Mouse (Mus musculus) ES-E14 (cell line): ENCODE results near the gene 1500011B03Rik. TPM values are rescaled to one million over a fixed set of nuclear protein-coding genes. Genes with fewer than 3 reads are reported as not detected.

Source experiments
- DNase-seq: peaks from one replicate; pipeline ENCODE4 v3.0.0-alpha.2; 2013; ENCODE audit warnings: low read depth, low spot score
- H3K27ac ChIP-seq: 2 replicates; pipeline ENCODE4 v1.5.1; 2012; ENCODE audit warnings: low read depth, mild to moderate bottlenecking, low read length, moderate library complexity, mixed read lengths; ENCODE audit not compliant: poor library complexity, insufficient read depth, severe bottlenecking
- H3K36me3 ChIP-seq: 2 replicates; pipeline ENCODE4 v1.6.1; 2012; ENCODE audit warnings: mild to moderate bottlenecking, low read length, moderate library complexity, mixed read lengths; ENCODE audit not compliant: control insufficient read depth, poor library complexity, insufficient read depth, severe bottlenecking
- H3K4me1 ChIP-seq, 2 experiments: fragments of 150-350 bp in 1 of 2; sonication (generic) in 1 of 2; 2 replicates each; pipeline ENCODE4 v1.6.1; 2012; ENCODE audit warnings: low read length in 2 of 2, mild to moderate bottlenecking in 1 of 2, mixed read lengths in 1 of 2; ENCODE audit not compliant: control insufficient read depth in 2 of 2, insufficient read depth in 2 of 2, poor library complexity in 1 of 2
- H3K4me3 ChIP-seq, 2 experiments: fragments of 150-350 bp in 1 of 2; sonication (generic) in 1 of 2; 2 replicates each; pipeline ENCODE4 v1.5.1; 2012; ENCODE audit warnings: low read length in 2 of 2, low read depth in 1 of 2, mild to moderate bottlenecking in 1 of 2, mixed read lengths in 1 of 2; ENCODE audit not compliant: insufficient read depth in 1 of 2, poor library complexity in 1 of 2, severe bottlenecking in 1 of 2
- H3K9ac ChIP-seq: 2 replicates; pipeline ENCODE4 v1.6.1; 2012; ENCODE audit warnings: low read depth, mild to moderate bottlenecking, low read length, mixed read lengths; ENCODE audit not compliant: poor library complexity, insufficient read depth, severe bottlenecking
- H3K9me3 ChIP-seq: fragments of 150-350 bp; sonication (generic); 2 replicates; pipeline ENCODE4 v1.6.1; 2012; ENCODE audit warnings: low read depth, mild to moderate bottlenecking, low read length; ENCODE audit not compliant: control insufficient read depth, insufficient read depth
- CHD2 ChIP-seq: IDR thresholded peaks from 2 replicates; pipeline ENCODE4 v1.6.1; 2014; ENCODE audit warnings: mild to moderate bottlenecking, low read depth, low read length, inconsistent platforms
- HCFC1 ChIP-seq: IDR thresholded peaks from 2 replicates; pipeline ENCODE4 v1.6.1; 2012; ENCODE audit warnings: low read length, inconsistent platforms, borderline replicate concordance; ENCODE audit not compliant: insufficient read depth
- MAFK ChIP-seq: IDR thresholded peaks from 2 replicates; pipeline ENCODE4 v1.6.1; 2014; ENCODE audit warnings: mild to moderate bottlenecking, low read depth, low read length, inconsistent platforms; ENCODE audit not compliant: insufficient read depth
- ZC3H11A ChIP-seq: IDR thresholded peaks from 2 replicates; pipeline ENCODE4 v1.6.1; 2012; ENCODE audit warnings: low read depth, mild to moderate bottlenecking, inconsistent platforms, low read length, borderline replicate concordance
- ZNF384 ChIP-seq: IDR thresholded peaks from 2 replicates; pipeline ENCODE4 v1.6.1; 2012; ENCODE audit warnings: low read depth, low read length, inconsistent platforms
- in situ Hi-C, 2 experiments: fragments of 600-800 bp; cut with MboI; formaldehyde crosslinking; loops; one replicate each; pipeline ENCODE4 v1.15.1; 2025; ENCODE audit warnings: low sequenced_read_pairs in 2 of 2, inconsistent platforms in 1 of 2; ENCODE audit not compliant: unreplicated experiment in 2 of 2
- total RNA-seq: library from RNA; depleted of rRNA; stranded (reverse); fragments of 300-350 nt; gene quantifications from 2 replicates; pipeline ENCODE4 v1.2.3, GENCODE M21; 2012

1500011B03Rik gene
- total RNA-seq, 1 experiment, result 103 TPM

GRCm38 (mm10) chr5:114779956-114780489 lies 43.2 kb downstream of the 1500011B03Rik start:
- in situ Hi-C loops, result no loop called here
- no peak for DNase-seq
- no peak overlapping the region for H3K9ac ChIP-seq
- no peaks in the 10 kb centered on the region; the same call in 1 of the 2 replicates for H3K36me3 ChIP-seq
- peaks cover 0 to 8% of the 10 kb centered on the region in 2 experiments; a peak in 1 of 4 replicates for H3K4me1 ChIP-seq
- no peak for TF ChIP-seq ZC3H11A
- no peak for TF ChIP-seq ZNF384
- no peak for TF ChIP-seq HCFC1
- no peak for TF ChIP-seq CHD2
- TF ChIP-seq MAFK, result no peak
- H3K4me3 ChIP-seq, result no peak overlapping the region
- H3K27ac ChIP-seq, result no peak overlapping the region
- no peaks in the 10 kb centered on the region for H3K9me3 ChIP-seq

DNA sequence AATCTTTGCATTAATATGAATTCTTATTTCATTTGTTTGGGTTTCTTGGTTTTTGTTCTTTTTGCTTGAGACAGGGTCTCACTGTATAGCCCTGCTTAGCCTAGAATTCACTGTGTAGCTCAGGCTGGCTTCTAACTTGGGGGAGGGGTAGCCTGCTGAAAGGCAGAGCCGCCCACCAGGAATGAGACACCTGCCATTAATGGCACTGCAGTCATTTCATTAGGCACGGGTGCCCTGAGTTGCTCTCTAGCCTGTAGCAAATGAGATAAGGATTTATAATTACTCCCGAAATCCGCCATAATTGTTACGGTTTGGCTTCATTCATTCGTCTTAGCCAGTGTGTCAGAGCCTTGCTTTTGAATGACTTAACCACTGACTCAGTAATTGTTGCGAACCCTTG lies 47.1 kb downstream of the 1500011B03Rik start:
- no peak for TF ChIP-seq MAFK
- no peak for TF ChIP-seq CHD2
- no peak for TF ChIP-seq ZNF384
- no peak for TF ChIP-seq HCFC1
- no peak for TF ChIP-seq ZC3H11A
- Histone ChIP-seq H3K36me3 (no peaks in the 10 kb centered on the region), H3K4me3 (peak overlapping the region in 1 of 2 experiments; percentile 82; a peak in 1 of 4 replicates), H3K4me1 (peaks cover 4 to 6% of the 10 kb centered on the region in 2 experiments; a peak in 1 of 4 replicates), H3K9ac (no peak overlapping the region), H3K9me3 (no peaks in the 10 kb centered on the region), H3K27ac (no peak overlapping the region)
- DNase-seq, result no peak
- in situ Hi-C loops, result no loop called here

GRCm38 (mm10) chr5:114775056-114775979 lies 48.0 kb downstream of the 1500011B03Rik start, which contains the start of gene Git2:
Git2 (minus strand) TSS chr5:114775517.
- DNase-seq, result no peak
- Histone ChIP-seq H3K9me3 (no peaks in the 10 kb centered on the region), H3K36me3 (no peaks in the 10 kb centered on the region), H3K4me1 (peaks cover 4 to 10% of the 10 kb centered on the region in 2 experiments; a peak in 1 of 4 replicates), H3K27ac (peak within 1 kb of the TSS; percentile 79), H3K9ac (peak within 1 kb of the TSS; percentile 98), H3K4me3 (peak within 1 kb of the TSS; percentile 82 to 95)
- 0 out of 2 replicates have a peak, but pooled peaks have one; percentile 22 for TF ChIP-seq ZNF384
- TF ChIP-seq MAFK, result no peak
- in situ Hi-C loops, result no loop called here

DNA sequence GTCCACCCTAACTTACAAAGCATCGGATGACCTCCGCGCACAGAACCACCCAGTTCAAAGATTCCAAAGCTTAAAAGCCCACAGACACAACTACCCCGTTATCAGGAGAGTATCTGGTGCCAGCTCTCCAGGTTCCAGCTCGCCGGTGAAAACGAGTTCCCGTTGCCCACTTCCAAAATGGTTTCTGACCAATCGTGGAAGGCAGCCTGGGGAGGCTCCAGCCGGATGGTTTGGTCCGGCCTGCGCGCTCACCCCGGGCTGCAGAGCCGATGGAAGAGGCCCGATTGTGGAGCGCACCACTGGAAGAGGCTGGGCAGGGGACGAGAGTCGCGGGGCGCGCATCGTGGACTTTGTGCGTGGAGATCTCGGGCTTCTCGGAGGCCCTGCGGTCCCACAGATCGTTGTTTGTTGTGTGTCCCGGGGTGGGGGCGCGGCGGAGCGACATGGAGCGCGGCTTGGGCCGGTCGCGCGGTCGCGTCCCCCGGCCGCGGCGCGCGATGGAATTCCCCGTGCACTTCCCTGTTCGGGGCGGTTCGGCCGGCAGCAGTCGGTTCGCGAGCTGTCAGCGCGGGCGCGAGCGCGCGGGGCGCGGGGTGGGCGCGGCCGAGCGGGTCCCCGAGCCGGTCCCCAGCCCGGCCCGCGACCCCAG lies 48.7 kb downstream of the 1500011B03Rik start, which contains the start of gene Ankrd13a:
Gene Ankrd13a (plus strand): TSS at position 275 of the 649 bp plus-strand sequence.
- H3K27ac ChIP-seq, result peak within 1 kb of the TSS; percentile 79
- in situ Hi-C loops, result no loop called here

More for the DNA sequence above, 48.7 kb downstream of the 1500011B03Rik start, which contains the start of gene Ankrd13a:
- Histone ChIP-seq H3K4me3 (peak within 1 kb of the TSS; percentile 82 to 95), H3K4me1 (peaks cover 4 to 16% of the 10 kb centered on the region in 2 experiments; a peak in 2 of 4 replicates), H3K9me3 (no peaks in the 10 kb centered on the region), H3K9ac (peak within 1 kb of the TSS; percentile 98), H3K36me3 (no peaks in the 10 kb centered on the region; the same call in 1 of the 2 replicates)
- TF ChIP-seq ZNF384 (no peak), HCFC1 (peak; percentile 79; the same call in 1 of the 2 replicates), MAFK (no peak), CHD2 (no peak), ZC3H11A (no peak)
- DNase-seq, result peak; percentile 78
